Mouse (Mus musculus) liver, embryonic 15.5 days (tissue): ENCODE measurements around the gene Umad1. TPM values are rescaled to one million over a fixed set of nuclear protein-coding genes. Genes with fewer than 3 reads are reported as not detected.

Source experiments
- ATAC-seq: fragments of 200-750 bp; cut with Nextera tagmentation; 2 replicates; pipeline ENCODE4 v1.8.0; 2017; ENCODE audit warnings: moderate number of reproducible peaks, mild to moderate bottlenecking, moderate library complexity; ENCODE audit not compliant: insufficient read depth
- H3K27ac ChIP-seq: fragments of 300-500 bp; sonication (generic); replicated peaks from 2 replicates; pipeline ENCODE4 v1.5.1; 2015; ENCODE audit warnings: mild to moderate bottlenecking, inconsistent platforms
- H3K27me3 ChIP-seq: fragments of 300-500 bp; sonication (generic); 2 replicates; pipeline ENCODE4 v1.6.1; 2015; ENCODE audit warnings: mild to moderate bottlenecking, inconsistent platforms
- H3K36me3 ChIP-seq: fragments of 300-500 bp; sonication (generic); replicated peaks from 2 replicates; pipeline ENCODE4 v1.6.1; 2015; ENCODE audit warnings: moderate library complexity, mild to moderate bottlenecking, inconsistent platforms
- H3K4me1 ChIP-seq: fragments of 300-500 bp; sonication (generic); replicated peaks from 2 replicates; pipeline ENCODE4 v1.6.1; 2015; ENCODE audit warnings: inconsistent platforms
- H3K4me2 ChIP-seq: fragments of 300-500 bp; sonication (generic); 2 replicates; pipeline ENCODE4 v1.6.1; 2015; ENCODE audit warnings: moderate library complexity, mild to moderate bottlenecking, inconsistent platforms
- H3K4me3 ChIP-seq: fragments of 300-500 bp; sonication (generic); replicated peaks from 2 replicates; pipeline ENCODE4 v1.5.1; 2015; ENCODE audit warnings: mild to moderate bottlenecking, inconsistent platforms
- H3K9ac ChIP-seq: fragments of 300-500 bp; sonication (generic); 2 replicates; pipeline ENCODE4 v1.6.1; 2015; ENCODE audit warnings: moderate library complexity, mild to moderate bottlenecking, inconsistent platforms
- H3K9me3 ChIP-seq: fragments of 300-500 bp; sonication (generic); replicated peaks from 2 replicates; pipeline ENCODE4 v1.6.1; 2016; ENCODE audit warnings: inconsistent platforms
- WGBS: fragments of 180-500 bp; shearing (Covaris S2); methylation state at CpG from one replicate; pipeline ENCODE4 v1.1.7; 2015; ENCODE audit warnings: mixed read lengths; ENCODE audit not compliant: insufficient replicate concordance; 5-methylcytosine and 5-hydroxymethylcytosine counted together
- polyA plus RNA-seq: library from polyadenylated mRNA; unstranded; fragments of >200 nt; fragmentation: Nextera tagmentation; extraction: Ambion mirVana; gene quantifications from 2 replicates; pipeline ENCODE4 v1.2.1, GENCODE M21; 2015

Umad1 gene
- polyA plus RNA-seq, 1 experiment from 2014 or later = 16.4 TPM

DNA sequence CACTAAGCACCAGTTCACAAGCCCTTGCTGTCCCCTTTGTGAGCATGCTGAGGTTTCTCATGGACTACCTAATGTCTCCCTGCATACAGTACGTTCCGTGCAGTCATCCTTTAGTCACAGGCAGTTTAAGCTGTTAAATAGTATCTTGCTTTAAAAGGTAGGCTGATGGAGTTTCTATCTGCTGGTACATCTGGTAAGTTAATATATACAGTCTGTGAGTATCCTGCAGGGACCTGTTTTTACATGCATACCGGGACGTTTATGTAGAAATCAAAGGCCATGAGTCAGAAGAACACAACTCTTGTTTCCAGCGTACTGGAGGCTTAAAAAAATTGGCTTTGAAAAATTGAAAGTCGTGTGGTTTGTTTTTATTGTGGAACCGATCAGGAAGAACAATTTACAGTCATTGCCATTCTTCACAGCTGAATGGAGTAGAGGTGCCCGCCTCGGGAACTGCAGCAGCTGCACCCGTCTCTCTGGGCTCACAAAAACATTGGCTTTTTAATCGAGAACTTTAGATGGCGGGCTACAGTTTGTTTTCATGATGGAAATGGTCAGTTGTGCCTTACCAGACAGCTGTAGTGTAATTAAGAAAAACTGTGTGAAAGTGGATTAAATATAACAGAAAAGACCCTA lies 93.6 kb downstream of the Umad1 start:
- Histone ChIP-seq H3K36me3 (no peaks in the 10 kb centered on the region), H3K4me2 (no peak overlapping the region), H3K9me3 (no peaks in the 10 kb centered on the region), H3K27me3 (no peaks in the 10 kb centered on the region), H3K9ac (no peak overlapping the region), H3K27ac (no peak overlapping the region), H3K4me1 (peaks cover 9% of the 10 kb centered on the region), H3K4me3 (no peak overlapping the region)
- WGBS = 67% methylated on average over 12 of the region's 12 CpGs
- ATAC-seq = no peak

DNA sequence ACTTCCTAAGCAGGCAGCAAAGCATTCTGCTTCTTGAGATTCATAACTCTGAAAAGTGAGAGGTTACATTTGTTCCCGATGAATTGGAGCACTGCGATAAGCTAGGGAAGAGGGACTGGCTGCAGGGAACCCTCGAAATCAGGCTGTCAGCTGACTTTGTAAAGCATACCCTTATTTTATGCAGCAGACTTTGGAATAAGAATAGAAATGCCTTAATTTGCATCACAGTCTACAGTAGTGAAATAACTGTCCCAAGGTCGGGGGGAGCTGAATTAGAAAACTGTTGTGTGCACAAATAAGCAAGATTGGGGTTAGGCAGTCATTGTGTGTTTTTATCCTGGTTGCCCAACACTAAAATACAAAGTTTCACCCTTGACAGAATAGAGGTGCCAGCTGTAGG lies 94.4 kb downstream of the Umad1 start:
- WGBS = 68% methylated on average over 4 of the region's 4 CpGs
- H3K27ac ChIP-seq = no peak overlapping the region
- H3K27me3 ChIP-seq = no peaks in the 10 kb centered on the region

DNA sequence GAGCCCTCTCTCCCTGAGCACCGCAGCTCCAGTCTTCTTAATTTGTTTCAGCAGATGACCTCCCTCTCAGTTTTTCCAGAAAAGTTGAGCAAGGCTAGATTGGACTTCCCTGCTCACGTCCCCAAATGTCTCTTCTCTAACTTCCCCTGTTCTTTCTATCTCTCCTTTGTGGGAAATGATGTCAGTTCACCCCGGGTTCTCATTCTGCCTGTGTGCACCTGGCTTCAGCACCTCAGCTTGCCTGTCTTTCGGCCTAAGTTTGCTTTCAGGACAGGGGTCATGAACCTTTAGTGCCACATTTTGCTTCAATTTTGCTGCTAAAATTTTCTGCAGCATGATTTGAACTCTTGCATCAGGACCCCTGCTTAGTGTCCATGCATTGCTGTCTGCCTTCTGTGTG lies 95.8 kb downstream of the Umad1 start:
- Histone ChIP-seq H3K9me3 (no peaks in the 10 kb centered on the region), H3K4me2 (no peak overlapping the region), H3K9ac (no peak overlapping the region), H3K27me3 (no peaks in the 10 kb centered on the region), H3K36me3 (no peaks in the 10 kb centered on the region), H3K4me1 (peaks cover 1% of the 10 kb centered on the region), H3K4me3 (no peak overlapping the region), H3K27ac (no peak overlapping the region)
- WGBS = 60% methylated on average over 4 of the region's 4 CpGs
- no peak for ATAC-seq

More for the DNA sequence above, 94.4 kb downstream of the Umad1 start:
- peaks cover 9% of the 10 kb centered on the region for H3K4me1 ChIP-seq
- ATAC-seq = no peak
- H3K36me3 ChIP-seq = no peaks in the 10 kb centered on the region
- no peak overlapping the region for H3K4me2 ChIP-seq
- no peak overlapping the region for H3K4me3 ChIP-seq
- H3K9ac ChIP-seq = no peak overlapping the region
- H3K9me3 ChIP-seq = no peaks in the 10 kb centered on the region

DNA sequence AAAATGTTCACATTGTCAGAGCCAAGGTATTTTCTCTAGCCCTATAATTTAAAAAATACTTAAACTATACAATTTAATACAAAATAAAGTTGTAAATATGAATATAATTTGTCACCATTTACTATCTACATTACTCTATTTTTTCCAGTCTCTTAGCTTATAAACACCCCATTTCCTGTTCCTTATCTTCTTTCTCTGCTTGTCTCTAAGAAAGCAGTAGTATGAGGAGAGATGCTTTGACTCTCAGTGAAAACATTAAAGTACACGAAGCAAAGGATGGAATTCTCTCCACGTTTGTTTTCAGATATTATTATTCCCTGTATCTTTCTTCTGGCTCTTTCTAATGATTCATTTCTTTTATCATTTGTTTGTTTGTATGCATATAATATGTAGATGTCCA lies 99.1 kb downstream of the Umad1 start:
- Histone ChIP-seq H3K4me2 (no peak overlapping the region), H3K27me3 (no peaks in the 10 kb centered on the region), H3K36me3 (no peaks in the 10 kb centered on the region), H3K9me3 (no peaks in the 10 kb centered on the region), H3K9ac (no peak overlapping the region), H3K27ac (no peak overlapping the region), H3K4me3 (no peak overlapping the region), H3K4me1 (no peaks in the 10 kb centered on the region)
- WGBS = 21% methylated on average over 2 of the region's 2 CpGs
- ATAC-seq = no peak

DNA sequence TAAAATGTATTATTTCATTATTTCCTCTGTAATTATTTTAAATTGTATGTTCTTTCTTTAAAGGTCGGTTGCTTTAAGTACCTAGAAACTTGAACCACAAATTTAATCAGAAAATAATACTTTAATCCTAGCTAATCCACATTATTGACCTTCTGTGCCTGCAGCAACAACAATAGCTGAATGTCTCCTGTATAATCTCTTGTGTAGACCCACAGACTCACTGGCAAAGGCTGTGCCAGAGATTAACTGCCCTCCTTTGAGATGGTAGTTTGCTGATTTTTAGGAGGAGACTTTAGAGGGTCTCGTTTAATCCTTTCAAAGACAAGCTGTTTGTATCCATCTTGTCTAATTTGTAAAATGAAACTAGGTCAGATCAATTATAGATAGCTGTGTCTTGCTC lies 99.7 kb downstream of the Umad1 start:
- no peak overlapping the region for H3K9ac ChIP-seq
- no peak overlapping the region for H3K4me3 ChIP-seq
- H3K36me3 ChIP-seq = no peaks in the 10 kb centered on the region
- H3K4me1 ChIP-seq = no peaks in the 10 kb centered on the region
- no peaks in the 10 kb centered on the region for H3K27me3 ChIP-seq
- 67% methylated on average over 2 of the region's 2 CpGs for WGBS
- no peak for ATAC-seq
- no peak overlapping the region for H3K27ac ChIP-seq
- no peaks in the 10 kb centered on the region for H3K9me3 ChIP-seq
- no peak overlapping the region for H3K4me2 ChIP-seq

DNA sequence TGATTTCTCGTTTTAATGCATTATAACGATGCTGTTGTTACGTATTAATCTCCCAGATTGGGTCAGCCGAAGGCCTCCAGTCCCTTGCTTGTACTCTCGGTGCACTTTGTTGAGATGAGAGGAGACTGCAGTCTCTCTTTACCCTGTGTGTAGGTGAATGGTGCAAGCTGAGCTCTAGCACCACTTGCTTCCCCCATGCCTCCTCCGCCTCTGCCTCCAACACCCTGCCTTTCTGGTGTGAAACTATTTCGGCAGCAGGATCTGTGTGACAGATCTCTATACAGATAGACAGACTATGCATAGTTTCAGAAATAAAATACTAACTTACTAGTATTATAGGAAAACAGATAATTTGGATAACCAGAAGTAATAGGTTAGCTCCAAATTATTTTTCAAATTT lies 101.7 kb downstream of the Umad1 start:
- Histone ChIP-seq H3K4me1 (no peaks in the 10 kb centered on the region), H3K9me3 (no peaks in the 10 kb centered on the region), H3K4me2 (no peak overlapping the region), H3K36me3 (no peaks in the 10 kb centered on the region), H3K4me3 (no peak overlapping the region), H3K27ac (no peak overlapping the region), H3K9ac (no peak overlapping the region), H3K27me3 (no peaks in the 10 kb centered on the region)
- WGBS = 73% methylated on average over 7 of the region's 7 CpGs
- no peak for ATAC-seq

DNA sequence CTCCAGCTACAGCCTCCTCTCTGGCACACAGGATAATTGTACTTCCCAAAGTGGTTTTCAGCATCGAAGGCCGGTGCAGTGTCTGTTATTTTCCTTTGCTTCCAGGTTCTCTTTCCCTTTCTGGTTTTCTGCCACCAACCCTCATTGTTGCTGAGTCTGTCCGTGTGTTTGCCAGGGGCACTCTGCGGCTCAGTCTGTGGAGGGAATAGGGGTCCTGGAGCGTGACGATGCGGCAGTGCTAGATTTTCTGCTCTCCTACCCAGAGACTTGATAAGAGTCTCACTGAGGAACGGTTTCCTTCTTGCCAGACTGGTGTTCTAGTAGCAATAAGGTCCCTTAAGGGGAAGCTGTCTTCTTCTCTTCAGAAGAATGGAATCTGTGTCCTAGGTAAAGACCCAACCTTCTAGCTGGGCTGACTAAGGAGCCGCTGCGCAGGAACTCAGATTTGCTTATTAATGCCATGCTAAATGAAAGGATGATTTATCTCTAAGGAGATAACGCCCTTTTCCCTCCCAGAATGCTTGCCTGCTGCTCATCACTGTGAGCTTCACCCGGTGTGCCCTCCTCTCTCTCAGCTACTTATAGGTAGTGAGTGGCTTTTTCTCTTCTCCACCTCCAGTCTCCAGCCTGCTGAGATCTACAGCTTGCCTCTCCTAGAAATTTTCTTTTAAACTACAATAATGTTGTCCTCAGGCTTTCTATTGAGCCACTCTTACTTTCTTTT lies 105.1 kb downstream of the Umad1 start:
- no peak for ATAC-seq
- no peak overlapping the region for H3K4me2 ChIP-seq
- H3K36me3 ChIP-seq = no peaks in the 10 kb centered on the region
- H3K9me3 ChIP-seq = no peaks in the 10 kb centered on the region
- no peak overlapping the region for H3K9ac ChIP-seq
- H3K27ac ChIP-seq = no peak overlapping the region
- H3K27me3 ChIP-seq = no peaks in the 10 kb centered on the region
- no peaks in the 10 kb centered on the region for H3K4me1 ChIP-seq
- WGBS = 67% methylated on average over 12 of the region's 12 CpGs
- H3K4me3 ChIP-seq = no peak overlapping the region

DNA sequence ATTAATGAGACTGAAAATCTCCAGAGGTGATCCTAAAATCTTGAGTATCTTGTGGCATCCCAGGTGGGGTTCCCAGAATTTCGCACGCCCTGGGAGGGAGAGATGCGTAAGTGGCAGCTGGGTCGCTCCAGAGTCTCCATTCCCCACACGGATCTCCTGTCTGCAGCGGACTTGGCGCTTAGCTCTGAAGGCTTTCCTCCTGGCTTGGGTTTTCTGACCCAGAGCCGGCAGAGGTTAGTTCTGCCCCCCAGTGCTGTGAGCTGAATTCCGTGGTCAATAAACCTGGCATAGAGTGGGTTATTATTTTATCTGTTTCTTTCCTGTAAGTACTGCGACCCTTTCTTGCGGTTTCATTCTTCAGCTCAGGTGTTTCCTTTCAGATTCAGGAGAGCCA lies 105.7 kb downstream of the Umad1 start:
- 86% methylated on average over 11 of the region's 11 CpGs for WGBS
- H3K27me3 ChIP-seq = no peaks in the 10 kb centered on the region
- H3K27ac ChIP-seq = no peak overlapping the region
- no peak overlapping the region for H3K9ac ChIP-seq
- no peak overlapping the region for H3K4me2 ChIP-seq
- ATAC-seq = no peak
- H3K9me3 ChIP-seq = no peaks in the 10 kb centered on the region
- no peak overlapping the region for H3K4me3 ChIP-seq
- no peaks in the 10 kb centered on the region for H3K4me1 ChIP-seq
- H3K36me3 ChIP-seq = no peaks in the 10 kb centered on the region

DNA sequence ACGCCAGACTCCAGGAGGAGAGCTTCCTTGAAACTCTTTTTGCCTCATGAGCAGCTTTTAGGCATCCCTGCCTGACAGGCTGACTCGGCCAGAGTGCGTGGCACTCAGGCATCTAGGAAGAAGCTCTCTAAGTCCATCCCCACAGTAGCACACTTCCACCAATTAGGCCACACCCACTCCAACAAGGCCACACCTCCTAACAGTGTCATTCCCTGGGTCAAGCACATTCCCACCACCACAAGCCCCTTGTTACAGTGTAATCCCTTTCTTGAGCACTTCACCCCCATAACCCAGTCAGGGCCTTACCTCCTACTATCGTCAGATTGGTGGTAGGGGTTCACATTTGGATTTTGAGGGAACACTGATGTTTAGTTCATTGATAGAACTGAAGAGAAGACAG lies 108.6 kb downstream of the Umad1 start:
- no peak for ATAC-seq
- H3K9ac ChIP-seq = no peak overlapping the region

DNA sequence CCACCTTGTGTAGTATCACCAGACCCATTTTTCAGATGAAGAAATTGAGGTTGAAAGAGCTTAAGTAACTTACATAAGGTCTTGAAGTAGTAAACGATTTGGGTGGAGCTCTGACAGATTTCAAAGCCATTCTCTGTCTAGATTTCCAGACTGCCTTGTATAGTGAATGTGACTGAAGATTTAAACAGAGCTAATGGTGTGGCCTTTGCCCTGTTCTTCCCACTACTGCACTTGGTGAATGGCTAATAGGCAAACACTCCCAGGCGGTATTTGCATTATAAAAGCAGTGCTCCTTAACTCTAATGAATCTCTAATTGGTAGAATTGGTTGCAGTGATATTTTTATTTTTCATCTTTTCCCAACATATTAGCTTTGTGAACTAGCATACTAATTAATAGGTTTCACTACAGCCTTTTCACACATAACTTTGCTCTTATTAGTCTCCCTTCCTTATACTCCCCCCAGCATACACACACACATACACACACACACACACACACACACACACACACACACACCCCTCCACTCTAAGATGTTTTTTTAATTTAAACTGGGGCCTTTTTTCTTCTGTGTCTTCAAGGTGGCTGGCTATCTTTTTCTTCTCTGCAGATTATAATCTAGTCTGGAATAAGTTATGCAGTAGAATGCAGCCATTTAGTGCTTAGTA lies 109.2 kb downstream of the Umad1 start:
- 58% methylated on average over 2 of the region's 2 CpGs for WGBS
- H3K27me3 ChIP-seq = no peaks in the 10 kb centered on the region
- ATAC-seq = no peak
- no peaks in the 10 kb centered on the region for H3K9me3 ChIP-seq
- H3K4me3 ChIP-seq = no peak overlapping the region
- H3K9ac ChIP-seq = no peak overlapping the region
- no peak overlapping the region for H3K27ac ChIP-seq
- H3K4me2 ChIP-seq = no peak overlapping the region
- H3K36me3 ChIP-seq = no peaks in the 10 kb centered on the region
- H3K4me1 ChIP-seq = no peaks in the 10 kb centered on the region

More for the DNA sequence above, 108.6 kb downstream of the Umad1 start:
- Histone ChIP-seq H3K27me3 (no peaks in the 10 kb centered on the region), H3K4me2 (no peak overlapping the region), H3K4me1 (no peaks in the 10 kb centered on the region), H3K36me3 (no peaks in the 10 kb centered on the region), H3K9me3 (no peaks in the 10 kb centered on the region), H3K27ac (no peak overlapping the region), H3K4me3 (no peak overlapping the region)
- 80% methylated on average over 4 of the region's 4 CpGs for WGBS

DNA sequence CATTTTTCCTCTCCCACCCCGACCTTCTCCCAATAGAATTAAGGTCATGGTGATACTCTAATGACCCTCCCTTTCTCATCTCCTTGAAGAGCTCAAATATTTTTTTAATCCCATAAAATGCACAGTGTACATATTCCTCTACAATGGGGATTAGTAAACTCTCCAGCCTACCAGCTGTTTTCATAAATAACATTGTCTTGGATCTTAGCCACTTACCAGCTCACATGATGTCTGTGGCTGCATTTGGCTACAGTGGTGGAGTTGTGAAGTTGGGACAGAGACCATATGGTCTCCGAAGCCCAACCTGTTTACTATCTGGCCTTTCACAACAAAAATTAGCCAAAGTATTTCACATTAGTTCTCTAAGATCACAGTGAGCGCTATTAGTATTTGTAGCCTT lies 111.5 kb downstream of the Umad1 start:
- Histone ChIP-seq H3K27me3 (no peaks in the 10 kb centered on the region), H3K27ac (no peak overlapping the region), H3K4me2 (no peak overlapping the region), H3K9ac (no peak overlapping the region), H3K9me3 (no peaks in the 10 kb centered on the region), H3K4me1 (no peaks in the 10 kb centered on the region), H3K4me3 (no peak overlapping the region), H3K36me3 (no peaks in the 10 kb centered on the region)
- 65% methylated on average over 3 of the region's 3 CpGs for WGBS
- no peak for ATAC-seq
